Mouse (Mus musculus) stomach, postnatal 0 days (tissue): ENCODE measurements around the gene Ptprg.

Experiments used
- CTCF ChIP-seq: IDR thresholded peaks from 2 replicates; pipeline ENCODE4 v1.5.1; 2016; ENCODE audit warnings: antibody characterized with exemption, low read depth, mild to moderate bottlenecking, moderate library complexity
- EP300 ChIP-seq: optimal IDR thresholded peaks from 2 replicates; pipeline ENCODE3; 2016; ENCODE audit warnings: antibody characterized with exemption

DNA sequence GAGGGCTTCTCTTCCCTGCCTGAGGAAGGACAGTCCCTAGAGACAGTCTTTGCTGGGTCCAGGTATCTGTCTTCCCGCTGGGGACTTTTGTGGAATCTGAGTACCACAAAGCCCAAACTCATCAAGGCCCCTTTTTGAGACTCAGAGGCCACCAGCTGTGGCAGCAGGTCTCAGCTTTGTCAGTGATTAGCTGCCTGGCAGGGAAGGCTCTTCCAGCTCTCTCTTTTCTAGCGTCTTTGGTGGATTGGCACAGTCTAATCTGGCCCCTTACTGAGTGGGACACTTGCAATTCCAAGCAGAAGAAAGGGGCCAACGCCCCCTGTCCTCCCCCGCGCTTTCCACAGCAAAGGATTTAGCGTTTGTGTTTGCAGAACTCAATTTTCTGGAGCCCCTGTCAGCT is 117.5 kb downstream of the Ptprg start:
- no peak for TF ChIP-seq EP300
- no peak for TF ChIP-seq CTCF
